Mouse (Mus musculus): Measurements from ENCODE around the gene Socs3.

The Socs3 gene

GRCm38 (mm10) chr11:117954819-117955218 lies 15.0 kb downstream of the Socs3 start:
- no peak for DNase-seq (ENCODE audit: low spot score)

DNA sequence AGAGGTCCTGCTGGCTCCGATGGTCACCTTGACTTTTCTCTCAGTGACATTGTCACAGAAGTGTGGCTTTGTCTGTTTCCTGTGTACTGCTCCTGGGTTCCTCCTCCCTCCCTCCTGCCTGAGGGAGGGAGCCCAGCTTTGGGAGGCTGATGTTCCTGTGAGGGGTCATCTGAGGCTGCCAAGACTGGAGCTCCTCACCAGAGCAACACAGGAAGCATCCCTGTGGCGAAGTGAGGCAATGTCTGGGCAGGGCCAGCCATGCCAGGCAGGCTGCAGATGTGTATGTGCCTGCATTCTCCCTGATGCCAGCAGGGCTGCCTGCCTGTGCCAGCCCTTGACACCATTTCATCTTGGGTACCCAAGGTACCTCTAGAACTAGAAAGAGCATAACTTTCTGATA lies 15.8 kb downstream of the Socs3 start:
- no peak for DNase-seq (ENCODE audit: low spot score)

- DNase-seq (ENCODE audit: low spot score) = no peak
These were observed 17.5 kb downstream of the Socs3 start for GRCm38 (mm10) chr11:117952174-117952933.

GRCm38 (mm10) chr11:117951391-117951790 lies 18.5 kb downstream of the Socs3 start:
- DNase-seq (ENCODE audit: low spot score) = no peak

GRCm38 (mm10) chr11:117949392-117950091 lies 20.3 kb downstream of the Socs3 start:
- peak; percentile 61 for DNase-seq (ENCODE audit: low spot score)

DNA sequence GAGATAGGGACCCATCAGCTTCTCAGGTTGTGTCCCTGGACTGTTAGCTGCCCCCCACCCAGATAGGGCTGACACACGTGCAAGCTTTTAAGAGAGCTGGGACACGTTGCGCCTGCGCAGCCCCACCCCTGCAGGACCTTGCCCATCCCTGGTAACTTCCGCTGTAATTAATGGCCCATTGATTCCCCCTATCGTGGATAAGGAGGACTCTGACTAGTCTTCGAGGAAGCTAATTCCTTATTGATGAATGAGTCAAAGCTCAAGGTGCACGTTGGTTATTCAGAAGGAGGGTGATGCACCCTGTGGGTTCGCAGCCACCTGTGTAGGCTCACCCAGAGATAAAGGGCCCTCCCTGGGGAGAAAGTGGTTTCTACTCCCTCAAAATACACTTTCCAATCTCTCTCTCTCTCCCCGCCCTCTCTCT lies 22.8 kb downstream of the Socs3 start:
- no peak for DNase-seq (ENCODE audit: low spot score)

DNA sequence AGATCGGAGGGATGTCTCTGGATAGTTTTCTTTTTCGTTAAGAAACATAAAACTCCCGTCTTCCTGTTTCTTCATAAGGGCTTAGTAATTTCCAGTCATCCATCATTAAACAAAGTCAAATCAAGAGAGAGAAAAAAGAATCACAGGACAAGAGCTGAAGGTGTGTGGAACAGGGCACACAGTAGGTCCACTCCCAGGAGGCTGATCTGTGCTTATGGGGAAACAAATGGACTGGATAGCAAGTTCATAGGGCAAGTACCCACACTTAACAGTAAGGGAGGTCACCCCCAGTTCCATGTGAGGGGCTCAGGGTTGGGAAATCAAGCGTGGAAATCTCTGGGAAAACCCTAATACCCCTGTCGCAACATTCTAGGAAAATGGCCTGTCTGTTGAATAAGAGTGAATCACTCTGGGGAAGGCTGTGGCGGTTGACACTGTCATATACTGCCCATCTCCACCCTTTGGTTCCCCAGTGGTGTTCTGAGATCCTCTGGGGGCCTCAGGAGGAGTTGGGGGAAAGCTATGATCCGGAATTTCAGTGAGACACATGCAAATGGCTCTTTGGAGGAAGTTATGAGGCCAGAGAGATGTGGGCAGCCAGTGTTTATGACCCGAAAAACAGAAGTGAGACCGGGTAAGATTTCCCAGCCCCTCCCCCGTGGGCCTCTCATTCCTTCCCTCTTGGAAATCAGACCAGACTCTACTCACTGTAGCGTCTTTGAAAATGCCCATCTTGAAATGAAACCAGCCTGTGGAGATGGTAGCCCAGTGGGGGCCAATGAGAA lies 23.5 kb downstream of the Socs3 start:
- DNase-seq (ENCODE audit: low spot score) = no peak

- DNase-seq (ENCODE audit: low spot score) = no peak
These were observed 28.0 kb downstream of the Socs3 start for GRCm38 (mm10) chr11:117941848-117942247.

GRCm38 (mm10) chr11:117941325-117941834 lies 28.5 kb downstream of the Socs3 start:
- no peak for DNase-seq (ENCODE audit: low spot score)

DNA sequence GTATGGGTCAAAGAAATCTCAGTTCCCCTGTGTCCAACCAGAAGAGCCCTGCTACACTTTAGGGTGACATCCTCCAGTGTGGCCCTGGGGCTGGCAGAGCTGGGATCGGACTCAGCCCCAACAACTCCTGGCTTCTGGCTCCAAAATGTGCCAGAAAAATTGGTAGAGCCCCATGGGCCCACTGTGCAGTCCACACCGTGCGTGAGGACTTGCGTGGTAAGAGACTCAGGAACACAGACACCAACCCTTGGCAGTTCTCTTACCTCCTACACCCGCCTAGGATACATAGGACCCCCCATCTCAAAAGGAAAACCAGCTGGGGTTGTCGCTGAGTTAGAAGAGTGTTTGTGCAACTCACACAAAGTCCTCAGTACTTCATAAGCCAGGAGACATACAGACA lies 29.0 kb downstream of the Socs3 start:
- DNase-seq (ENCODE audit: low spot score) = no peak

GRCm38 (mm10) chr11:117939741-117940285 lies 30.0 kb downstream of the Socs3 start:
- DNase-seq (ENCODE audit: low spot score) = no peak

DNA sequence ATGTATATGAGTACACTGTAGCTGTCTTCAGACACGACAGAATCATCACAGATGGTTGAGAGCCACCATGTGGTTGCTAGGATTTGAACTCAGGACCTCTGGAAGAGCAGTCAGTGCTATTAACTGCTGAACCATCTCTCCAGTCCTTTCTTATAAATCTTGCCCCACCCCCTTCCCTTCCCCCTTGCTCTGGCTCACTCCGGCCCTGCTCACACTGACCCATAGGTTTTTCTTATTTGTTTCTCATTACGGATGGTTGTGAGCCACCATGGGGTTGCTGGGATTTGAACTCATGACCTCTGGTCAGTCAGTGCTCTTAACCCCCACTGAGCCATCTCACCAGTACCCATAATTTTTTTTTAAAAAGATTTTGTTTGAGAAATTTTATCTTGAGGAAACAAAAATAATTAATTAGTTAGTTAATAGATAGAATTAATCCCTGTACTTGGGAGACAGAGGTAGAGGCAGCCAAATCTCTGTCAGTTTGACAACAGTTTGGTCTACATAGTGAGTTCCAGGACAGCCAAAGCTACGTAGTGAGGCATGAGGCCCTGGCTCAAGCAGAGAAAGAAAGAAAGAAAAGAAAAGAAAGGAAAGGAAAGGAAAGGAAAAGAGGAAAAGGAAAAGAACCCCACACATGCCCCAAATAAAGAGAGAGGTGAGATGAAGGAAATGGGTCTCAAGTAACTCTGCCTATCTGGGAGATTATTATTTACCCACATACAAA lies 30.7 kb downstream of the Socs3 start:
- DNase-seq (ENCODE audit: low spot score) = no peak

- peak; percentile 67 for DNase-seq (ENCODE audit: low spot score)
These were observed 33.6 kb downstream of the Socs3 start for GRCm38 (mm10) chr11:117936202-117936601.

DNA sequence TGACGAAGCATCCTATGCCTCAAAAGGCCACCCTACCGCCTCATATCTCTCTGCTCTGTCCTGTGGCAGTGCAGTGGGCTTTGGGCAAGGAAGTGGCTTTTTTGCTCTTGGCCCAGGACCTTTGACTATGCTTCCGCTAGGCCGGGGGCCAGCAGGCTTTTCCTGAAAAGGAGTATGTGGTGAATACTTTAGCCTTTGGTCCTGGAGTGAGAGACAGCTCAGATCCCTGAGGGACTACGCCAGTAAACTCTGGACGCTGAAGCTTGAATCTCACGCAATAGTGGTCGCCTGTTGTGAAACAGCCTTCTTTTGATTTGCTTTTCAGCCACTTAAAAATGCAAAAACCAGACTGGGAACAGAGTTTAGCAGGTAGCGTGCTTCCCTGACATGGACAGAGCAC lies 34.2 kb downstream of the Socs3 start:
- DNase-seq (ENCODE audit: low spot score) = no peak

- DNase-seq (ENCODE audit: low spot score) = no peak
These were observed 35.1 kb downstream of the Socs3 start for GRCm38 (mm10) chr11:117934576-117935368.

DNA sequence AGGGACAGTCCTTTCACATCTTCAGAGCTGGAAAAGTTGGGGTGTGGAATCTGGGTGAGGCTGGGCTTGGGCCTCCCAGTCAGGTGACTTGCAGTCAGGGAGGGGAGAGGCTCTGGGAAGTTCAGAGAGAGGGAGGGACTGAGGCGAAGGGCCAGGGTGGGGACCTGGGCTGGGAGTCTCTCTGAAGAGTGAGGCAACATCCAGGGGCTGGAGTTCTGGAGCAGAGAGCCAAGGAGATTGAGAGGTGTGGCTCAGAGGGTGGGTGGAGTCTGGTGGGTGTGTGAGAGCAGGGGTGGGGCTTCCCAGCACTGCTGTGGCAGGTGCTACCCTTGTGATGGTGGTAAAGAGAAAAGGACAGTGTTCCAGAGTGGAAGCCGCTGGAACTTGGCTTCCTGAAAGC lies 35.7 kb downstream of the Socs3 start:
- DNase-seq (ENCODE audit: low spot score) = no peak

GRCm38 (mm10) chr11:117932195-117932594 lies 37.7 kb downstream of the Socs3 start:
- DNase-seq (ENCODE audit: low spot score) = no peak

- DNase-seq (ENCODE audit: low spot score) = no peak
These were observed 38.3 kb downstream of the Socs3 start for GRCm38 (mm10) chr11:117931576-117931975.

- DNase-seq (ENCODE audit: low spot score) = peak; percentile 44
These were observed 39.0 kb downstream of the Socs3 start for GRCm38 (mm10) chr11:117930781-117931338.

GRCm38 (mm10) chr11:117925541-117925940 lies 44.3 kb downstream of the Socs3 start:
- no peak for DNase-seq (ENCODE audit: low spot score)
